Mouse (Mus musculus) naive thymus-derived CD4-positive, alpha-beta T cell, adult 2 months (primary cell): Measurements from ENCODE around the gene Gpr146.

Source experiments
- DNase-seq: peaks from one replicate; pipeline ENCODE4 v3.0.0-alpha.2; 2011; ENCODE audit warnings: low read depth

The Gpr146 gene

GRCm38 (mm10) chr5:139358653-139359052, 18.8 kb upstream of the Gpr146 start:
- DNase-seq: peak; percentile 53

GRCm38 (mm10) chr5:139359244-139359643, 18.3 kb upstream of the Gpr146 start:
- no peak for DNase-seq

- DNase-seq: no peak
Measured at GRCm38 (mm10) chr5:139363858-139364257, 13.6 kb upstream of the Gpr146 start.

- peak; percentile 93 for DNase-seq
Measured at GRCm38 (mm10) chr5:139364260-139364910, 13.1 kb upstream of the Gpr146 start.

- peak; percentile 43 for DNase-seq
Measured at GRCm38 (mm10) chr5:139364911-139365571, 12.5 kb upstream of the Gpr146 start.

GRCm38 (mm10) chr5:139365827-139366226, 11.7 kb upstream of the Gpr146 start:
- DNase-seq: peak; percentile 32

GRCm38 (mm10) chr5:139366484-139366883, 11.0 kb upstream of the Gpr146 start:
- DNase-seq: peak; percentile 21

- DNase-seq: peak; percentile 53
Measured at GRCm38 (mm10) chr5:139367884-139368458, 9.5 kb upstream of the Gpr146 start.

- no peak for DNase-seq
Measured at GRCm38 (mm10) chr5:139368638-139369320, 8.7 kb upstream of the Gpr146 start.

GRCm38 (mm10) chr5:139370336-139370735, 7.2 kb upstream of the Gpr146 start:
- DNase-seq: no peak

GRCm38 (mm10) chr5:139371118-139371517, 6.4 kb upstream of the Gpr146 start:
- DNase-seq: no peak

- peak; percentile 94 for DNase-seq
Measured at GRCm38 (mm10) chr5:139371631-139372401, 5.7 kb upstream of the Gpr146 start.

- peak; percentile 31 for DNase-seq
Measured at GRCm38 (mm10) chr5:139373126-139373525, 4.4 kb upstream of the Gpr146 start.

GRCm38 (mm10) chr5:139373889-139374444, 3.5 kb upstream of the Gpr146 start:
- DNase-seq: peak; percentile 11

GRCm38 (mm10) chr5:139374841-139375240, 2.7 kb upstream of the Gpr146 start:
- DNase-seq: no peak

- DNase-seq: no peak
Measured at GRCm38 (mm10) chr5:139378271-139378556, 717 bp downstream of the Gpr146 start.

- DNase-seq: peak; percentile 38
Measured at GRCm38 (mm10) chr5:139378986-139379629, 1.6 kb downstream of the Gpr146 start.

- peak; percentile 53 for DNase-seq
Measured at GRCm38 (mm10) chr5:139379771-139380384, 2.4 kb downstream of the Gpr146 start.

GRCm38 (mm10) chr5:139380385-139381248, 3.1 kb downstream of the Gpr146 start:
- DNase-seq: peak; percentile 75
